Mouse (Mus musculus): ENCODE results near the gene Sap30l. TPM values are rescaled to one million over a fixed set of nuclear protein-coding genes. Genes with fewer than 3 reads are reported as not detected.
"Not testable (repeated sequence)": the region's sequence is repeated elsewhere in the genome, so short reads cannot be mapped to it uniquely, and the experiment has no call there.

Sap30l gene
- polyA plus RNA-seq, 1 experiment from 2014 or later, result 12.0 TPM

- H3K9ac ChIP-seq; H3K9me3 ChIP-seq; H3K36me3 ChIP-seq; H3K4me3 ChIP-seq (replicated peaks); ATAC-seq; H3K27ac ChIP-seq; H3K4me2 ChIP-seq (replicated peaks): not testable (repeated sequence)
- WGBS, result 62% methylated on average over 11 of the region's 11 CpGs
- peaks cover 18% of the 10 kb centered on the region for H3K27me3 ChIP-seq (replicated peaks)
- H3K4me1 ChIP-seq (replicated peaks), result peaks cover 26% of the 10 kb centered on the region
These were observed 23.8 kb downstream of the Sap30l start for GRCm38 (mm10) chr11:57825234-57825633.

GRCm38 (mm10) chr11:57827048-57827914 is 25.8 kb downstream of the Sap30l start:
- Histone ChIP-seq H3K27ac (no peak overlapping the region), H3K27me3 (replicated peaks) (peaks cover 37% of the 10 kb centered on the region), H3K9me3 (no peaks in the 10 kb centered on the region), H3K4me1 (replicated peaks) (peaks cover 26% of the 10 kb centered on the region), H3K9ac (peak overlapping the region; percentile 46), H3K4me2 (replicated peaks) (peak overlapping the region; percentile 73), H3K36me3 (no peaks in the 10 kb centered on the region), H3K4me3 (replicated peaks) (peak overlapping the region; percentile 44)
- 4% methylated on average over 41 of the region's 41 CpGs for WGBS
- peak; percentile 20; the same call in 1 of the 2 replicates for ATAC-seq

DNA sequence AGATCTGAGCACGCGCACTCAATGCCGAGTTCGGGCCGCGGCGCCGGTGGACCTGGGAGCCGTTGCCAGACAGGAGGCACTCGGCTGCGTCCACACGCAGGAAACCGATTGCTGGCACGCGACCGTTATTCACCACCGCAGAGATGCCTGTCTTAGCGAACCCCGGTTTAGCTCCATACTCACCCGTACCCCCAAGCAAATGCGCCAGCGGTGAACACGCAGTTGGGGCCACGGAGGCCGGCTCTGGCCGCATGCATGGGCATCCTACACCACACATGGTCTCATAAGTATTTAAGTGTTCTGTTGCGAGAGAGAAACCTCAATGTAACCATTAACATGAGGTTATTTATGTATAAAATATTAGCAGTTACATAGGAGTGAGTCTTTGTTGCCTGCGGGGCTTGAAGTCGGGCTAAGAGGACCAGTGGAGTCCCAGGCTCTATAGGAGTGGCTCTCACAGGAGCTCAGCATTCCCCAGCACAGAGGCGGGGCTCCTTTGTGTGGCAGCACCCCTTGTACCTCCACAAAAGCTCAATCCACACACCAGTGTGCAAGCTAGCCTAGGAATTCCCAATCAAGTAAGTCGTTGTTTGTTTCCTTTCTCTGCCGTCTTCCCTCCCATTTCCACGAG is 26.6 kb downstream of the Sap30l start:
- 5% methylated on average over 33 of the region's 33 CpGs for WGBS
- Histone ChIP-seq H3K4me1 (replicated peaks) (peaks cover 26% of the 10 kb centered on the region), H3K36me3 (no peaks in the 10 kb centered on the region), H3K27ac (no peak overlapping the region), H3K9ac (peak overlapping the region; percentile 46), H3K4me3 (replicated peaks) (peak overlapping the region; percentile 44), H3K4me2 (replicated peaks) (peak overlapping the region; percentile 73), H3K27me3 (replicated peaks) (peaks cover 44% of the 10 kb centered on the region), H3K9me3 (no peaks in the 10 kb centered on the region)
- ATAC-seq, result no peak

GRCm38 (mm10) chr11:57828955-57829870 is 27.8 kb downstream of the Sap30l start:
- Histone ChIP-seq H3K9me3 (no peaks in the 10 kb centered on the region), H3K27me3 (replicated peaks) (peaks cover 55% of the 10 kb centered on the region), H3K9ac (peak overlapping the region; percentile 55), H3K27ac (peak overlapping the region; percentile 13), H3K4me1 (replicated peaks) (peaks cover 19% of the 10 kb centered on the region), H3K4me2 (replicated peaks) (peak overlapping the region; percentile 73), H3K36me3 (no peaks in the 10 kb centered on the region), H3K4me3 (replicated peaks) (peak overlapping the region; percentile 44)
- ATAC-seq, result no peak
- WGBS, result 10% methylated on average over 53 of the region's 53 CpGs

- no peaks in the 10 kb centered on the region for H3K36me3 ChIP-seq
- WGBS, result 39% methylated on average over 17 of the region's 17 CpGs
- H3K4me3 ChIP-seq (replicated peaks), result peak overlapping the region; percentile 44
- H3K9me3 ChIP-seq, result no peaks in the 10 kb centered on the region
- peak overlapping the region; percentile 55 for H3K9ac ChIP-seq
- peak overlapping the region; percentile 13 for H3K27ac ChIP-seq
- peaks cover 14% of the 10 kb centered on the region for H3K4me1 ChIP-seq (replicated peaks)
- no peak for ATAC-seq
- peak overlapping the region; percentile 73 for H3K4me2 ChIP-seq (replicated peaks)
- peaks cover 59% of the 10 kb centered on the region for H3K27me3 ChIP-seq (replicated peaks)
These were observed 28.7 kb downstream of the Sap30l start for GRCm38 (mm10) chr11:57829871-57830775.

GRCm38 (mm10) chr11:57831281-57831781 is 29.9 kb downstream of the Sap30l start:
- ATAC-seq, result no peak
- H3K4me2 ChIP-seq (replicated peaks), result peak overlapping the region; percentile 73
- peaks cover 14% of the 10 kb centered on the region for H3K4me1 ChIP-seq (replicated peaks)
- peak overlapping the region; percentile 76 for H3K27ac ChIP-seq
- no peaks in the 10 kb centered on the region for H3K9me3 ChIP-seq
- H3K9ac ChIP-seq, result peak overlapping the region; percentile 50
- H3K27me3 ChIP-seq (replicated peaks), result peaks cover 71% of the 10 kb centered on the region
- WGBS, result 11% methylated on average over 31 of the region's 31 CpGs
- no peaks in the 10 kb centered on the region for H3K36me3 ChIP-seq
- peak overlapping the region; percentile 44 for H3K4me3 ChIP-seq (replicated peaks)

DNA sequence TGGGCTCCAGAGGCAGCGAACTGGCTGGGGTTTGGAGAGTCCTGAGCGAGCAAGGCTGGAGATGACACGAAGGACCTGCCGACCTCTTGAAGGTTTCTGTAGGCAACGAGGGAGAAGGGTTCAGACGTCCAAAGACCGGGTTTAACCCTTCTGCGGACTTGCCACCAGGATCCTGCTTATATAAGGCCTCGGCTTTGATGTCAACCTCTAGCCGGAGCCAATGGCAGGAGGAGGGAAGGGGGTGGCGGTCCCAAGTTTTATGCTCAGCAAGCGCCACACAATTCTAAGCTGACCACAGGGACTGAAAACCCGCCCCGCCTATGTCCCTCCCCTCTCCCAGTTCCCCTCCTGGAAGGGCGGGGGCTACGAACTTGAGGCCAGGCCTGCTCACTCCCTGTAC is 30.4 kb downstream of the Sap30l start:
- no peaks in the 10 kb centered on the region for H3K36me3 ChIP-seq
- H3K9ac ChIP-seq, result peak overlapping the region; percentile 50
- H3K27ac ChIP-seq, result peak overlapping the region; percentile 76
- peak; percentile 67 for ATAC-seq
- WGBS, result 26% methylated on average over 16 of the region's 16 CpGs
- H3K9me3 ChIP-seq, result no peaks in the 10 kb centered on the region
- H3K27me3 ChIP-seq (replicated peaks), result peaks cover 74% of the 10 kb centered on the region
- H3K4me1 ChIP-seq (replicated peaks), result peaks cover 19% of the 10 kb centered on the region
- peak overlapping the region; percentile 44 for H3K4me3 ChIP-seq (replicated peaks)
- peak overlapping the region; percentile 73 for H3K4me2 ChIP-seq (replicated peaks)

DNA sequence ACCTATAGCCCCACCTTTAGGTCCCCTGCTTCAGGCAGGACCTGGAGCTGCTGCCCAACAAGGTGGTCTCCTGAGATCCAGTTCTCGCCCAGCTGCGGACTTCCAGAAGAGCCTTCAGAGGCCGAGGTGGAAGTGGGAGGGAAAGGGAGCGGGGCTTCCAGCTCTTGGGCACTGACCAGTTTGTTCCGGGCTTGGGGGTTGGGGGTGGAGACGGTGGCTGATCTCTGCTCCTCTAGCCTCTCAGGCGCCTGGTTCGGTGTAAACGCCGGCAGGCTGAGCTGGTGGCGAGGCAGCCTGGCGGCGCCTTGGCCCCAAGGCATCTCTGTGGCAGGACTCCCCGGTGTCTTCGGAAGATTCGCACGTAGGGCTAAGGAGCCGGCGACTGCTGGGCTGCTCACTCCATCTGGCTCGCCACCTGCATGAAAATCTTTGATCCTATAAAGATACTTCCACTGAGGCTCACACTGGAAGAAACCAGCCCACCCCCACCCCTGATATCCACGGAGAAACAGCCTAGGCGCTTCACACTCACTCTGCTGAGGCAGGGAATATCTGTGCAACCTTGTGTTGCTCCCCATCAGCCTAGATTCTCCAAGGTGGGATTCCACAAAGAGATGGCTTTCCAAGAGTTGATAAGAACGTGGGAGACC is 31.2 kb downstream of the Sap30l start, which contains the start of gene Hand1:
Gene Hand1 (minus strand): TSS at position 267 of the 650 bp plus-strand sequence.
- Histone ChIP-seq H3K36me3 (no peaks in the 10 kb centered on the region), H3K9me3 (no peaks in the 10 kb centered on the region), H3K4me2 (replicated peaks) (peak within 1 kb of the TSS; percentile 73), H3K9ac (peak within 1 kb of the TSS; percentile 50), H3K27me3 (replicated peaks) (peaks cover 73% of the 10 kb centered on the region), H3K4me1 (replicated peaks) (peaks cover 19% of the 10 kb centered on the region), H3K27ac (peak within 1 kb of the TSS; percentile 76), H3K4me3 (replicated peaks) (peak within 1 kb of the TSS; percentile 44)
- no peak for ATAC-seq
- WGBS, result 35% methylated on average over 23 of the region's 23 CpGs

GRCm38 (mm10) chr11:57833296-57833977 is 32.0 kb downstream of the Sap30l start:
- no peak for ATAC-seq
- H3K9me3 ChIP-seq, result no peaks in the 10 kb centered on the region
- H3K27me3 ChIP-seq (replicated peaks), result peaks cover 75% of the 10 kb centered on the region
- WGBS, result 18% methylated on average over 30 of the region's 30 CpGs
- H3K4me3 ChIP-seq (replicated peaks), result peak overlapping the region; percentile 25
- H3K36me3 ChIP-seq, result no peaks in the 10 kb centered on the region
- peak overlapping the region; percentile 13 for H3K9ac ChIP-seq
- H3K4me2 ChIP-seq (replicated peaks), result peak overlapping the region; percentile 46
- H3K27ac ChIP-seq, result peak overlapping the region; percentile 68
- H3K4me1 ChIP-seq (replicated peaks), result peaks cover 19% of the 10 kb centered on the region

- WGBS, result 37% methylated on average over 6 of the region's 6 CpGs
- no peak for ATAC-seq
- H3K27me3 ChIP-seq (replicated peaks), result peaks cover 74% of the 10 kb centered on the region
- H3K4me3 ChIP-seq (replicated peaks), result peak overlapping the region; percentile 25
- 0 out of 2 replicates have a peak overlapping the region, but pooled peaks have one; percentile 68 for H3K27ac ChIP-seq
- H3K4me2 ChIP-seq (replicated peaks), result peak overlapping the region; percentile 46
- peak overlapping the region; percentile 13; the same call in 1 of the 2 replicates for H3K9ac ChIP-seq
- H3K4me1 ChIP-seq (replicated peaks), result peaks cover 19% of the 10 kb centered on the region
- H3K36me3 ChIP-seq, result no peaks in the 10 kb centered on the region
- H3K9me3 ChIP-seq, result no peaks in the 10 kb centered on the region
These were observed 32.6 kb downstream of the Sap30l start for GRCm38 (mm10) chr11:57834031-57834430.
